Mouse (Mus musculus) embryonic facial prominence, embryonic 13.5 days (tissue): ENCODE measurements around the gene Pomt2. TPM values are rescaled to one million over a fixed set of nuclear protein-coding genes. Genes with fewer than 3 reads are reported as not detected.

Experiments used
- ATAC-seq: fragments of 200-750 bp; cut with Nextera tagmentation; 2 replicates; pipeline ENCODE4 v1.8.0; 2017; ENCODE audit warnings: low read depth; ENCODE audit not compliant: insufficient number of reproducible peaks, insufficient read depth, low FRiP score, low TSS enrichment
- H3K27ac ChIP-seq: fragments of 300-500 bp; sonication (generic); 2 replicates; pipeline ENCODE4 v1.5.1; 2015; ENCODE audit warnings: moderate library complexity, mild to moderate bottlenecking, inconsistent platforms
- H3K27me3 ChIP-seq: fragments of 300-500 bp; sonication (generic); 2 replicates; pipeline ENCODE4 v1.6.1; 2015; ENCODE audit warnings: mild to moderate bottlenecking, inconsistent platforms
- H3K36me3 ChIP-seq: fragments of 300-500 bp; sonication (generic); 2 replicates; pipeline ENCODE4 v1.6.1; 2015; ENCODE audit warnings: mild to moderate bottlenecking, inconsistent platforms
- H3K4me1 ChIP-seq: fragments of 300-500 bp; sonication (generic); 2 replicates; pipeline ENCODE4 v1.6.1; 2015; ENCODE audit warnings: inconsistent platforms
- H3K4me2 ChIP-seq: fragments of 300-500 bp; sonication (generic); 2 replicates; pipeline ENCODE4 v1.6.1; 2015; ENCODE audit warnings: moderate library complexity, mild to moderate bottlenecking, inconsistent platforms
- H3K4me3 ChIP-seq: fragments of 300-500 bp; sonication (generic); 2 replicates; pipeline ENCODE4 v1.5.1; 2015; ENCODE audit warnings: mild to moderate bottlenecking, inconsistent platforms
- H3K9ac ChIP-seq: fragments of 300-500 bp; sonication (generic); 2 replicates; pipeline ENCODE4 v1.6.1; 2015; ENCODE audit warnings: mild to moderate bottlenecking, inconsistent platforms
- H3K9me3 ChIP-seq: fragments of 300-500 bp; sonication (generic); 2 replicates; pipeline ENCODE4 v1.6.1; 2016; ENCODE audit warnings: inconsistent platforms
- WGBS: fragments of 180-500 bp; shearing (Covaris S2); methylation state at CpG from one replicate; pipeline ENCODE4 v1.1.7; 2015; ENCODE audit warnings: mixed read lengths; 5-methylcytosine and 5-hydroxymethylcytosine counted together
- polyA plus RNA-seq: library from polyadenylated mRNA; unstranded; fragments of >200 nt; fragmentation: Nextera tagmentation; extraction: Ambion mirVana; gene quantifications from 2 replicates; pipeline ENCODE4 v1.2.1, GENCODE M21; 2015

The Pomt2 gene
- polyA plus RNA-seq, 1 experiment from 2014 or later = 14.3 TPM

DNA sequence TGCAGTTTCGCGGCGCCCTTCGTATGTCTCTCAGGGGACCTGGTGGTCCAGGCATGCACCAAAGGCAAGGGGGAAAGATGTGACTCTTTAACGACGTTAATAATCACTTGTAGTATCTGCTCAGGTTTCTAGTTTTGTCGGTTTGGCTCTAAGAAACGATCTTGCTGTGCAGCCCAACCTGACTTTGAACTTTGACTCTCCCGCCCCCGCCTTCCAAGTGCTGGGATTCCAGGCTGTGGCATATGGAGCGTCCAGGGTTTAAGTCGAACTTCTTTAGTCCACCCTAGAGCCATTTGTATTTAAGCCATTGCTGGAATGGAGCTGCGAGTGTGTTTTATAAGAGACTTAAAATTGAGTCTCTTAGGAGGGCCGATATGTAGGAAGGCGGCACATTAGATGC, 368 bp upstream of the Pomt2 start:
- no peak for ATAC-seq
- H3K27ac ChIP-seq = peak overlapping the region; percentile 96
- H3K36me3 ChIP-seq = peaks cover 8% of the 10 kb centered on the region
- peaks cover 15% of the 10 kb centered on the region for H3K4me1 ChIP-seq
- peak overlapping the region; percentile 66 for H3K4me2 ChIP-seq
- H3K4me3 ChIP-seq = peak overlapping the region; percentile 91
- no peaks in the 10 kb centered on the region for H3K27me3 ChIP-seq
- H3K9me3 ChIP-seq = no peaks in the 10 kb centered on the region
- H3K9ac ChIP-seq = peak overlapping the region; percentile 85
- WGBS = 15% methylated on average over 15 of the region's 15 CpGs

DNA sequence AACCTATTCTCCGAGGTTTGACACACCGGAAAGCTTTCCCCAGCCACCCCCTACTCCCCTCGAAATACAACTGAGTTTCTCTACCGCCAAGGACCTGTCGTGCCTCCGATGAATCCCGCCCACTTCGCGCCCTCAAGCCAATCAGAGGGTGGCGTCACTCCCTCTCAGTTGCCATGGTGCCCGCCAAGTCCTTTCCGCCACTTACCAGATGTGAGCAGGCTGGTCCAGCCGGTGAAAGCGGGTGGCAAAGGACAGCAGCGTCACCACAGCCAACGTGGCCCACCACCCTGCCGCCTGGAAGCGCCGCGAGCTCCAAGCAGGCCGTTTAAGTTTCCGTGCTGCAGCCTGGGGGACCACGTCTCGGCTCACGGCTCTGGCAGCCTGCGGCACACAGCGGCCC, 802 bp downstream of the Pomt2 start, which contains the start of gene Gstz1:
Gene Gstz1 (plus strand): TSS at position 200 of the 400 bp plus-strand sequence.
- peak within 1 kb of the TSS; percentile 96 for H3K27ac ChIP-seq
- no peaks in the 10 kb centered on the region for H3K9me3 ChIP-seq
- H3K4me1 ChIP-seq = peaks cover 15% of the 10 kb centered on the region
- peak within 1 kb of the TSS; percentile 85 for H3K9ac ChIP-seq
- ATAC-seq = peak; percentile 85
- peak within 1 kb of the TSS; percentile 66 for H3K4me2 ChIP-seq
- under 1% methylated on average over 27 of the region's 27 CpGs for WGBS
- H3K4me3 ChIP-seq = peak within 1 kb of the TSS; percentile 91
- H3K27me3 ChIP-seq = no peaks in the 10 kb centered on the region
- peaks cover 8% of the 10 kb centered on the region for H3K36me3 ChIP-seq

GRCm38 (mm10) chr12:87142156-87142555, 5.6 kb downstream of the Pomt2 start:
- no peak for ATAC-seq
- H3K27ac ChIP-seq = no peak overlapping the region
- no peaks in the 10 kb centered on the region for H3K27me3 ChIP-seq
- H3K4me2 ChIP-seq = no peak overlapping the region
- peaks cover 13% of the 10 kb centered on the region for H3K36me3 ChIP-seq
- H3K9ac ChIP-seq = no peak overlapping the region
- H3K9me3 ChIP-seq = no peaks in the 10 kb centered on the region
- H3K4me3 ChIP-seq = no peak overlapping the region
- 74% methylated on average over 2 of the region's 2 CpGs for WGBS
- peaks cover 8% of the 10 kb centered on the region for H3K4me1 ChIP-seq

GRCm38 (mm10) chr12:87138768-87139167, 9.0 kb downstream of the Pomt2 start:
- H3K27me3 ChIP-seq = no peaks in the 10 kb centered on the region
- ATAC-seq = no peak
- H3K4me3 ChIP-seq = no peak overlapping the region
- no peak overlapping the region for H3K27ac ChIP-seq
- H3K36me3 ChIP-seq = peaks cover 17% of the 10 kb centered on the region
- 67% methylated on average over 2 of the region's 2 CpGs for WGBS
- H3K4me1 ChIP-seq = no peaks in the 10 kb centered on the region
- H3K9ac ChIP-seq = no peak overlapping the region
- H3K9me3 ChIP-seq = no peaks in the 10 kb centered on the region
- H3K4me2 ChIP-seq = no peak overlapping the region

GRCm38 (mm10) chr12:87138342-87138701, 9.4 kb downstream of the Pomt2 start:
- Histone ChIP-seq H3K27me3 (no peaks in the 10 kb centered on the region), H3K36me3 (peaks cover 19% of the 10 kb centered on the region), H3K9me3 (no peaks in the 10 kb centered on the region), H3K4me1 (no peaks in the 10 kb centered on the region), H3K4me2 (no peak overlapping the region), H3K9ac (no peak overlapping the region), H3K4me3 (no peak overlapping the region), H3K27ac (no peak overlapping the region)
- WGBS = 77% methylated on average over 2 of the region's 2 CpGs
- ATAC-seq = no peak

- ATAC-seq = no peak
- Histone ChIP-seq H3K9me3 (no peaks in the 10 kb centered on the region), H3K36me3 (peaks cover 19% of the 10 kb centered on the region), H3K9ac (no peak overlapping the region), H3K4me3 (no peak overlapping the region), H3K27ac (no peak overlapping the region), H3K4me2 (no peak overlapping the region), H3K27me3 (no peaks in the 10 kb centered on the region), H3K4me1 (no peaks in the 10 kb centered on the region)
- WGBS = 80% methylated on average over 15 of the region's 15 CpGs
These were observed 10.1 kb downstream of the Pomt2 start for GRCm38 (mm10) chr12:87137439-87138341.

GRCm38 (mm10) chr12:87132784-87133183, 15.0 kb downstream of the Pomt2 start:
- Histone ChIP-seq H3K27me3 (no peaks in the 10 kb centered on the region), H3K4me2 (no peak overlapping the region), H3K9me3 (no peaks in the 10 kb centered on the region), H3K4me1 (no peaks in the 10 kb centered on the region), H3K9ac (no peak overlapping the region), H3K4me3 (no peak overlapping the region), H3K27ac (no peak overlapping the region), H3K36me3 (peaks cover 31% of the 10 kb centered on the region)
- WGBS = 95% methylated on average over 9 of the region's 9 CpGs
- no peak for ATAC-seq

- peaks cover 31% of the 10 kb centered on the region for H3K36me3 ChIP-seq
- no peak overlapping the region for H3K9ac ChIP-seq
- no peaks in the 10 kb centered on the region for H3K9me3 ChIP-seq
- no peak overlapping the region for H3K27ac ChIP-seq
- no peak overlapping the region for H3K4me2 ChIP-seq
- 90% methylated on average over 6 of the region's 6 CpGs for WGBS
- H3K4me3 ChIP-seq = no peak overlapping the region
- H3K4me1 ChIP-seq = no peaks in the 10 kb centered on the region
- no peaks in the 10 kb centered on the region for H3K27me3 ChIP-seq
- no peak for ATAC-seq
These were observed 15.6 kb downstream of the Pomt2 start for GRCm38 (mm10) chr12:87132210-87132609.

DNA sequence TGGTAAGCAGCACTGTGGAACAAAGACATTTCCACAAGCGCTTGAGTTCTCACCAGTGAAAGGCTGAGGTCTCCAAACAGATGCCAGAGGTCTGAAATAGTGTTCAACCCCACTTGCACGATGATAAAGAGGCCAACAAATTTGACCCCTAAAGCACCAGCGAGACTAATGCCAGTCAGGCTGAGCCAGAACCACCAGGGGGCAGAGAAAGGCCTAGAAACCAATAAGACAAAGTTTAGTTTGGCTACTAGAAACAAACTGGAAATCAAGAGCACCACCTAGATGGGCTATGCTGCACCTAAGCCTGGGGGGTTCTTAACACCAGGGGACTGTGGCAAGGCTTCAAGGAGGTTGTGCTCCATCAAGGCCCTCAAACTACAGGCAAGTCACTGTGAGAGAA, 16.1 kb downstream of the Pomt2 start:
- WGBS = 69% methylated on average over 3 of the region's 3 CpGs
- H3K27me3 ChIP-seq = no peaks in the 10 kb centered on the region
- H3K4me3 ChIP-seq = no peak overlapping the region
- peaks cover 31% of the 10 kb centered on the region for H3K36me3 ChIP-seq
- ATAC-seq = no peak
- H3K9me3 ChIP-seq = no peaks in the 10 kb centered on the region
- no peak overlapping the region for H3K9ac ChIP-seq
- no peak overlapping the region for H3K27ac ChIP-seq
- no peaks in the 10 kb centered on the region for H3K4me1 ChIP-seq
- H3K4me2 ChIP-seq = no peak overlapping the region

DNA sequence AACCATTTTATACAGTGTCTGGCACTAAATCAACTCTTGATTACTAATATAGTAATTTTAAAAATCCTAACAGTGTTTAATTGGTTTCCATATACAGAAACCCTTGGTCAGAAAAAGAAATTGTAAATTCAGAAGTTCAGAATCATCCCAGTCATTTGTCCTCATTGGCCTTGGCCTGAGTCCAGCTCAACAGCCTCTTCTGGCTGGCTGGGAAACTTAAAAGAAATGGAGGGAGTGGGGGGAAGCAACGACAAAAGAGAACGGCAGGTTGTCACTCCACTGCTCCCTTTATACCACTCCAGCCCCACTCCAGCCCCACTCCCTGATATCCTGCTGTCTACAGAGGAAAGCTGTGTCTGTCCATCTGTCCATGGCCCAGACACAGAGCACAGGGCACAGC, 16.6 kb downstream of the Pomt2 start:
- H3K27ac ChIP-seq = no peak overlapping the region
- H3K9ac ChIP-seq = no peak overlapping the region
- WGBS = 80% methylated on average over 2 of the region's 2 CpGs
- ATAC-seq = no peak
- no peak overlapping the region for H3K4me3 ChIP-seq
- H3K4me1 ChIP-seq = no peaks in the 10 kb centered on the region
- peaks cover 31% of the 10 kb centered on the region for H3K36me3 ChIP-seq
- no peaks in the 10 kb centered on the region for H3K9me3 ChIP-seq
- no peaks in the 10 kb centered on the region for H3K27me3 ChIP-seq
- H3K4me2 ChIP-seq = no peak overlapping the region

- no peak overlapping the region for H3K4me3 ChIP-seq
- H3K36me3 ChIP-seq = peaks cover 29% of the 10 kb centered on the region
- H3K27ac ChIP-seq = no peak overlapping the region
- no peak overlapping the region for H3K4me2 ChIP-seq
- no peaks in the 10 kb centered on the region for H3K27me3 ChIP-seq
- WGBS = 89% methylated on average over 4 of the region's 4 CpGs
- ATAC-seq = no peak
- no peaks in the 10 kb centered on the region for H3K9me3 ChIP-seq
- no peaks in the 10 kb centered on the region for H3K4me1 ChIP-seq
- H3K9ac ChIP-seq = no peak overlapping the region
These were observed 17.5 kb downstream of the Pomt2 start for GRCm38 (mm10) chr12:87130224-87130623.

GRCm38 (mm10) chr12:87127256-87127655, 20.5 kb downstream of the Pomt2 start:
- WGBS = 56% methylated on average over 4 of the region's 4 CpGs
- no peak overlapping the region for H3K9ac ChIP-seq
- peaks cover 42% of the 10 kb centered on the region for H3K36me3 ChIP-seq
- H3K27ac ChIP-seq = no peak overlapping the region
- no peak overlapping the region for H3K4me3 ChIP-seq
- no peaks in the 10 kb centered on the region for H3K9me3 ChIP-seq
- H3K4me2 ChIP-seq = no peak overlapping the region
- H3K4me1 ChIP-seq = no peaks in the 10 kb centered on the region
- no peak; the same call in 1 of the 2 replicates for ATAC-seq
- H3K27me3 ChIP-seq = no peaks in the 10 kb centered on the region
